ENCODE assay signal across 33 mouse cellular contexts in genomic region chr4:73366534-73366933, GRCm38 (mm10). TPM values are rescaled to one million over a fixed set of nuclear protein-coding genes. Genes with fewer than 3 reads are reported as not detected.
DNase-seq lines count a peak whose midpoint lies in the region; ATAC-seq and TF ChIP-seq lines count a peak whose summit lies in the region.
"Had no signal": no experiment of that assay in that cellular context is flagged by ENCODE, and none has a peak within 500 bp of the region (broad histone marks: within the 10 kb centered on the region; RNA-seq: fewer than 3 reads in every experiment).

No protein-coding gene starts in this region.

- no peaks in the 10 kb centered on the region for H3K36me3 ChIP-seq in forebrain, embryonic 12.5 days (replicated peaks)
- no peaks in the 10 kb centered on the region for H3K36me3 ChIP-seq in forebrain, embryonic 15.5 days
- H3K36me3 ChIP-seq in forebrain, embryonic 14.5 days (ENCODE audit: control insufficient read depth, insufficient read depth, low read length), result no peaks in the 10 kb centered on the region
- H3K36me3 ChIP-seq in hindbrain, embryonic 13.5 days, result no peaks in the 10 kb centered on the region
- H3K36me3 ChIP-seq in midbrain, postnatal 0 days (ENCODE audit: insufficient read depth, low read length), result no peaks in the 10 kb centered on the region
- no peaks in the 10 kb centered on the region for H3K36me3 ChIP-seq in limb, embryonic 10.5 days
- H3K36me3 ChIP-seq: hindbrain, embryonic 15.5 days; liver, embryonic 13.5 days had no signal

- no peak for TF ChIP-seq CTCF in midbrain, postnatal 0 days (IDR thresholded peaks at IDR 0.05)

- H3K9ac ChIP-seq in forebrain, embryonic 12.5 days, result no peak overlapping the region
- no peak overlapping the region for H3K9ac ChIP-seq in forebrain, embryonic 15.5 days (replicated peaks)
- no peak overlapping the region for H3K9ac ChIP-seq in forebrain, embryonic 14.5 days (ENCODE audit: low read length)
- no peak overlapping the region for H3K9ac ChIP-seq in hindbrain, embryonic 13.5 days
- no peak overlapping the region for H3K9ac ChIP-seq in midbrain, postnatal 0 days (replicated peaks; ENCODE audit: low read length, poor library complexity, severe bottlenecking)
- H3K9ac ChIP-seq: hindbrain, embryonic 15.5 days; liver, embryonic 13.5 days had no signal

- WGBS in forebrain, embryonic 12.5 days, result 6% methylated on average over 3 of the region's 3 CpGs
- WGBS in forebrain, embryonic 15.5 days, result 3% methylated on average over 3 of the region's 3 CpGs
- 3% methylated on average over 3 of the region's 3 CpGs for WGBS in forebrain, embryonic 14.5 days
- WGBS in hindbrain, embryonic 13.5 days, result 6% methylated on average over 3 of the region's 3 CpGs
- WGBS in midbrain, postnatal 0 days, result 22% methylated on average over 3 of the region's 3 CpGs
- WGBS in limb, embryonic 10.5 days, result 73% methylated on average over 3 of the region's 3 CpGs

- DNase-seq in forebrain, embryonic 14.5 days (ENCODE audit: low spot score), result peak; percentile 25
- DNase-seq in midbrain, postnatal 0 days (ENCODE audit: low spot score), result peak; percentile 2
- DNase-seq in right cerebral cortex, postnatal 36 days (ENCODE audit: low spot score in 2 of 2), result no peak
- DNase-seq in limb, embryonic 10.5 days (ENCODE audit: low spot score), result no peak
- DNase-seq: adrenal gland, adult 2 months; cerebellum, adult 9-10 months; gastrocnemius, postnatal 14 days; heart, adult 11 months; kidney, adult 9 months; kidney, postnatal 14 days; layer of hippocampus, postnatal 36 days; liver, embryonic 13.5 days; lung, adult 2 months; lung, postnatal 14 days; right cerebral cortex, postnatal 14 days; spleen, adult 18-20 months had no signal

- ATAC-seq in forebrain, embryonic 12.5 days (ENCODE audit: low FRiP score), result peak; percentile 84; the same call in 1 of the 2 replicates
- no peak for ATAC-seq in forebrain, embryonic 15.5 days (replicated peaks)
- ATAC-seq in forebrain, embryonic 14.5 days, result peak; percentile 54; the same call in 1 of the 2 replicates
- peak; percentile 66; the same call in 1 of the 2 replicates for ATAC-seq in hindbrain, embryonic 13.5 days (ENCODE audit: low FRiP score)
- ATAC-seq in midbrain, postnatal 0 days (ENCODE audit: low FRiP score), result no peak
- ATAC-seq: intestine, embryonic 16.5 days had no signal

- no peak overlapping the region for H3K4me2 ChIP-seq in forebrain, embryonic 12.5 days
- H3K4me2 ChIP-seq in forebrain, embryonic 15.5 days (replicated peaks), result no peak overlapping the region
- no peak overlapping the region for H3K4me2 ChIP-seq in forebrain, embryonic 14.5 days (ENCODE audit: low read length)
- no peak overlapping the region for H3K4me2 ChIP-seq in hindbrain, embryonic 13.5 days
- no peak overlapping the region for H3K4me2 ChIP-seq in midbrain, postnatal 0 days (ENCODE audit: low read depth, low read length, poor library complexity, severe bottlenecking)
- H3K4me2 ChIP-seq: heart, embryonic 11.5 days; hindbrain, embryonic 15.5 days; liver, embryonic 13.5 days had no signal

- H3K27ac ChIP-seq in forebrain, embryonic 12.5 days, result no peak overlapping the region
- no peak overlapping the region for H3K27ac ChIP-seq in forebrain, embryonic 15.5 days (replicated peaks)
- H3K27ac ChIP-seq in forebrain, embryonic 14.5 days (ENCODE audit: low read depth, low read length), result no peak overlapping the region
- no peak overlapping the region for H3K27ac ChIP-seq in hindbrain, embryonic 13.5 days
- H3K27ac ChIP-seq in midbrain, postnatal 0 days (ENCODE audit: low read depth, low read length), result no peak overlapping the region
- H3K27ac ChIP-seq in limb, embryonic 10.5 days, result no peak overlapping the region
- H3K27ac ChIP-seq: hindbrain, embryonic 15.5 days; liver, embryonic 13.5 days had no signal

- no peaks in the 10 kb centered on the region for H3K27me3 ChIP-seq in forebrain, embryonic 12.5 days
- H3K27me3 ChIP-seq in forebrain, embryonic 15.5 days, result no peaks in the 10 kb centered on the region
- no peaks in the 10 kb centered on the region for H3K27me3 ChIP-seq in forebrain, embryonic 14.5 days (replicated peaks; ENCODE audit: control insufficient read depth, insufficient read depth, low read length)
- no peaks in the 10 kb centered on the region for H3K27me3 ChIP-seq in hindbrain, embryonic 13.5 days
- H3K27me3 ChIP-seq in midbrain, postnatal 0 days (ENCODE audit: insufficient read depth, low read length), result no peaks in the 10 kb centered on the region
- no peaks in the 10 kb centered on the region for H3K27me3 ChIP-seq in limb, embryonic 10.5 days (ENCODE audit: low read depth, poor library complexity, severe bottlenecking)
- H3K27me3 ChIP-seq: hindbrain, embryonic 15.5 days; liver, embryonic 13.5 days had no signal

- no peaks in the 10 kb centered on the region for H3K9me3 ChIP-seq in forebrain, embryonic 12.5 days
- no peaks in the 10 kb centered on the region for H3K9me3 ChIP-seq in forebrain, embryonic 15.5 days
- no peaks in the 10 kb centered on the region for H3K9me3 ChIP-seq in forebrain, embryonic 14.5 days (replicated peaks; ENCODE audit: control insufficient read depth, low read length)
- H3K9me3 ChIP-seq in hindbrain, embryonic 13.5 days, result no peaks in the 10 kb centered on the region
- H3K9me3 ChIP-seq in midbrain, postnatal 0 days (ENCODE audit: low read length), result no peaks in the 10 kb centered on the region
- no peaks in the 10 kb centered on the region for H3K9me3 ChIP-seq in limb, embryonic 10.5 days (replicated peaks)
- H3K9me3 ChIP-seq: hindbrain, embryonic 15.5 days; liver, embryonic 13.5 days had no signal

- H3K4me3 ChIP-seq in forebrain, embryonic 12.5 days (replicated peaks), result no peak overlapping the region
- H3K4me3 ChIP-seq in forebrain, embryonic 15.5 days, result no peak overlapping the region
- no peak overlapping the region for H3K4me3 ChIP-seq in forebrain, embryonic 14.5 days (ENCODE audit: low read depth, low read length)
- H3K4me3 ChIP-seq in hindbrain, embryonic 13.5 days, result no peak overlapping the region
- no peak overlapping the region for H3K4me3 ChIP-seq in midbrain, postnatal 0 days (ENCODE audit: low read depth, low read length)
- no peak overlapping the region for H3K4me3 ChIP-seq in limb, embryonic 10.5 days
- H3K4me3 ChIP-seq: hindbrain, embryonic 15.5 days; liver, embryonic 13.5 days had no signal

- H3K4me1 ChIP-seq in forebrain, embryonic 12.5 days, result no peaks in the 10 kb centered on the region
- no peaks in the 10 kb centered on the region for H3K4me1 ChIP-seq in forebrain, embryonic 15.5 days
- H3K4me1 ChIP-seq in forebrain, embryonic 14.5 days (ENCODE audit: control insufficient read depth, insufficient read depth, low read length), result no peaks in the 10 kb centered on the region
- H3K4me1 ChIP-seq in hindbrain, embryonic 13.5 days (replicated peaks), result no peaks in the 10 kb centered on the region
- H3K4me1 ChIP-seq in midbrain, postnatal 0 days (ENCODE audit: insufficient read depth, low read length), result no peaks in the 10 kb centered on the region
- no peaks in the 10 kb centered on the region for H3K4me1 ChIP-seq in limb, embryonic 10.5 days
- H3K4me1 ChIP-seq: hindbrain, embryonic 15.5 days; liver, embryonic 13.5 days had no signal

RNA-seq across cellular contexts. Expression of gene Gm11487, which starts 38.3 kb away (rescaled TPM):
- polyA plus RNA-seq in forebrain, embryonic 12.5 days (2016; fragmentation: Nextera tagmentation; extraction: Ambion mirVana), result not detected in 2 replicates
- not detected in 2 replicates for polyA plus RNA-seq in forebrain, embryonic 15.5 days (2015; fragmentation: Nextera tagmentation; extraction: Ambion mirVana)
- not detected in 2 replicates for polyA plus RNA-seq in forebrain, embryonic 14.5 days (2014; fragmentation: Nextera tagmentation; extraction: Ambion mirVana)
- polyA plus RNA-seq in hindbrain, embryonic 13.5 days (2015; fragmentation: Nextera tagmentation; extraction: Ambion mirVana), result not detected in 2 replicates
- not detected in 2 replicates for total RNA-seq in midbrain, postnatal 0 days (2014; rRNA removed)
- not detected in 2 replicates for polyA plus RNA-seq in midbrain, postnatal 0 days (2015; fragmentation: Nextera tagmentation; extraction: Ambion mirVana)
- not detected in 2 replicates for polyA plus RNA-seq in limb, embryonic 10.5 days (2016; fragmentation: Nextera tagmentation; extraction: Ambion mirVana)
- total RNA-seq: adrenal gland, adult 2 months; gastrocnemius, postnatal 14 days; layer of hippocampus, adult 18-20 months; layer of hippocampus, postnatal 36 days; left cerebral cortex, postnatal 25 days; megakaryocyte progenitor cell, adult 5-6 weeks; MEL; monocyte, adult 5-6 weeks; neutrophil, adult 5-6 weeks had no signal
- polyA plus RNA-seq: adrenal gland, adult 2 months; C2C12; cortical plate, adult 2 months; heart, embryonic 11.5 days; heart, postnatal 0 days; hindbrain, embryonic 15.5 days; intestine, embryonic 16.5 days; limb, embryonic 14.5 days; liver, embryonic 13.5 days; lung, adult 2 months; urinary bladder, adult 2 months had no signal

Comparison
In these comparisons a context has a peak if more than half of its experiments do, and no peak if none do; other contexts are left out.
1. ATAC-seq: peak in forebrain, embryonic 12.5 days (single experiment), forebrain, embryonic 14.5 days (single experiment) and hindbrain, embryonic 13.5 days (single experiment); none in forebrain, embryonic 15.5 days (single experiment) and midbrain, postnatal 0 days (single experiment).
2. DNase-seq: peak in forebrain, embryonic 14.5 days (single experiment) and midbrain, postnatal 0 days (single experiment); none in right cerebral cortex, postnatal 36 days (0 of 2) and limb, embryonic 10.5 days (single experiment).